Comparison of ENCODE assay signal across 18 mouse cellular contexts in genomic region chr11:61225511-61225910, GRCm38 (mm10). TPM values are rescaled to one million over a fixed set of nuclear protein-coding genes. Genes with fewer than 3 reads are reported as not detected.
A peak's percentile ranks its signal among the peaks of the same experiment; 100 is the strongest.
DNase-seq lines count a peak whose midpoint lies in the region; ATAC-seq and TF ChIP-seq lines count a peak whose summit lies in the region.
"Had no signal": no experiment of that assay in that cellular context is flagged by ENCODE, and none has a peak within 500 bp of the region (broad histone marks: within the 10 kb centered on the region; RNA-seq: fewer than 3 reads in every experiment).

No protein-coding gene starts in this region.

- no peaks in the 10 kb centered on the region for H3K27me3 ChIP-seq in forebrain, embryonic 13.5 days
- no peaks in the 10 kb centered on the region for H3K27me3 ChIP-seq in forebrain, embryonic 10.5 days (ENCODE audit: poor library complexity, severe bottlenecking)
- H3K27me3 ChIP-seq: limb, embryonic 15.5 days; stomach, embryonic 15.5 days had no signal

- peak overlapping the region; percentile 17; the same call in 1 of the 2 replicates for H3K27ac ChIP-seq in forebrain, embryonic 13.5 days
- no peak overlapping the region for H3K27ac ChIP-seq in forebrain, embryonic 10.5 days
- H3K27ac ChIP-seq in layer of hippocampus, adult 2 months, result peak overlapping the region; percentile 33; the same call in 1 of the 2 replicates
- H3K27ac ChIP-seq: hindbrain, embryonic 14.5 days; limb, embryonic 15.5 days; stomach, embryonic 15.5 days had no signal

- H3K36me3 ChIP-seq in forebrain, embryonic 13.5 days (ENCODE audit: poor library complexity, severe bottlenecking), result no peaks in the 10 kb centered on the region
- H3K36me3 ChIP-seq in forebrain, embryonic 10.5 days (replicated peaks), result no peaks in the 10 kb centered on the region
- H3K36me3 ChIP-seq: G1E; limb, embryonic 15.5 days; stomach, embryonic 15.5 days had no signal

- ATAC-seq in forebrain, embryonic 13.5 days, result no peak
- ATAC-seq in granulocyte monocyte progenitor cell, adult 5-6 weeks (replicated peaks; ENCODE audit: poor library complexity, severe bottlenecking), result 0 out of 2 replicates have a peak, but pooled peaks have one; percentile 40
- ATAC-seq in erythroblast, adult 5-6 weeks (replicated peaks; ENCODE audit: low FRiP score, poor library complexity, severe bottlenecking), result no peak

- H3K4me3 ChIP-seq in forebrain, embryonic 13.5 days, result no peak overlapping the region
- H3K4me3 ChIP-seq in forebrain, embryonic 10.5 days, result no peak overlapping the region
- no peak overlapping the region for H3K4me3 ChIP-seq in layer of hippocampus, adult 2 months
- H3K4me3 ChIP-seq: limb, embryonic 15.5 days; stomach, embryonic 15.5 days had no signal

- H3K4me1 ChIP-seq in forebrain, embryonic 13.5 days, result no peaks in the 10 kb centered on the region
- H3K4me1 ChIP-seq in forebrain, embryonic 10.5 days, result no peaks in the 10 kb centered on the region

- H3K9me3 ChIP-seq in forebrain, embryonic 13.5 days (replicated peaks), result no peaks in the 10 kb centered on the region
- no peaks in the 10 kb centered on the region for H3K9me3 ChIP-seq in forebrain, embryonic 10.5 days
- H3K9me3 ChIP-seq: G1E; limb, embryonic 15.5 days; stomach, embryonic 15.5 days had no signal

- no peak overlapping the region for H3K4me2 ChIP-seq in forebrain, embryonic 13.5 days
- H3K4me2 ChIP-seq: hindbrain, embryonic 14.5 days; limb, embryonic 15.5 days; stomach, embryonic 15.5 days had no signal

- 83% methylated on average over 4 of the region's 4 CpGs for WGBS in forebrain, embryonic 13.5 days
- 78% methylated on average over 4 of the region's 4 CpGs for WGBS in forebrain, embryonic 10.5 days

- H3K9ac ChIP-seq in forebrain, embryonic 13.5 days, result no peak overlapping the region
- H3K9ac ChIP-seq: hindbrain, embryonic 14.5 days; limb, embryonic 15.5 days; stomach, embryonic 15.5 days had no signal

- no peak for DNase-seq in forebrain, embryonic 10.5 days (ENCODE audit: extremely low spot score, low spot score)
- DNase-seq in layer of hippocampus, adult 2 months (ENCODE audit: low spot score in 2 of 2), result no peak
- DNase-seq in layer of hippocampus, adult 8-10 months (ENCODE audit: low spot score in 2 of 2), result no peak
- peak; percentile 38 to 44 for DNase-seq in B cell, adult 2 months
- no peak for DNase-seq in thymus, postnatal 14 days
- DNase-seq: adrenal gland, postnatal 36 days; kidney, adult 11 months; kidney, postnatal 10 days; thymus, postnatal 25 days had no signal

- no peak for TF ChIP-seq CTCF in layer of hippocampus, adult 2 months (conservative IDR thresholded peaks at IDR 0.05)

RNA-seq across cellular contexts. Expression of gene Aldh3a1, which starts 18.2 kb away (rescaled TPM):
- not detected in 2 replicates for polyA plus RNA-seq in forebrain, embryonic 13.5 days (2015; fragmentation: Nextera tagmentation; extraction: Ambion mirVana)
- not detected in 2 replicates for polyA plus RNA-seq in forebrain, embryonic 10.5 days (2016; fragmentation: Nextera tagmentation; extraction: Ambion mirVana)
- total RNA-seq in layer of hippocampus, adult 2 months (2021), result 1 to 10 TPM in 1 of 2 experiments, under 1 TPM in 1; 0.49 to 1.3 TPM
- total RNA-seq in layer of hippocampus, adult 8-10 months (2022), result 1 to 10 TPM in 3 of 4 experiments, under 1 TPM in 1; 0.72 to 2.1 (median 1.5) TPM
- total RNA-seq in granulocyte monocyte progenitor cell, adult 5-6 weeks (2014; fragmentation: Nextera tagmentation), result not detected in 2 replicates
- total RNA-seq in granulocyte monocyte progenitor cell, adult 5-6 weeks (2017), result not detected in 2 replicates
- total RNA-seq in erythroblast, adult 5-6 weeks (2015; ENCODE audit: low replicate concordance), result not detected in 2 replicates
- total RNA-seq in erythroblast, adult 5-6 weeks (2017; ENCODE audit: low replicate concordance), result not detected in 2 replicates
- total RNA-seq: megakaryocyte progenitor cell, adult 5-6 weeks had no signal
- polyA plus RNA-seq: embryonic facial prominence, embryonic 11.5 days; G1E; hindbrain, embryonic 14.5 days had no signal

RNA-seq across cellular contexts. Expression of gene Aldh3a2, which starts 41.8 kb away (rescaled TPM):
- polyA plus RNA-seq in forebrain, embryonic 13.5 days (2015; fragmentation: Nextera tagmentation; extraction: Ambion mirVana), result 20.4 and 21.0 TPM in 2 replicates
- polyA plus RNA-seq in forebrain, embryonic 10.5 days (2016; fragmentation: Nextera tagmentation; extraction: Ambion mirVana), result 19.3 and 19.4 TPM in 2 replicates
- total RNA-seq in layer of hippocampus, adult 2 months (2021), result 10 to 100 TPM; 58.1 to 58.9 TPM
- 10 to 100 TPM; 60.4 to 66.4 (median 61.1) TPM for total RNA-seq in layer of hippocampus, adult 8-10 months (2022)
- 18.5 and 20.9 TPM in 2 replicates for total RNA-seq in granulocyte monocyte progenitor cell, adult 5-6 weeks (2014; fragmentation: Nextera tagmentation)
- total RNA-seq in granulocyte monocyte progenitor cell, adult 5-6 weeks (2017), result 22.3 and 27.3 TPM in 2 replicates
- 14.6 and 20.5 TPM in 2 replicates for total RNA-seq in erythroblast, adult 5-6 weeks (2015; ENCODE audit: low replicate concordance)
- 5.0 and 20.4 TPM in 2 replicates for total RNA-seq in erythroblast, adult 5-6 weeks (2017; ENCODE audit: low replicate concordance)

RNA-seq across cellular contexts. Expression of gene Usp22, which starts 50.7 kb away (rescaled TPM):
- polyA plus RNA-seq in forebrain, embryonic 13.5 days (2015; fragmentation: Nextera tagmentation; extraction: Ambion mirVana), result 272 and 304 TPM in 2 replicates
- polyA plus RNA-seq in forebrain, embryonic 10.5 days (2016; fragmentation: Nextera tagmentation; extraction: Ambion mirVana), result 177 and 178 TPM in 2 replicates
- total RNA-seq in layer of hippocampus, adult 2 months (2021), result 100 to 1,000 TPM; 216 to 235 TPM
- 100 to 1,000 TPM; 195 to 218 (median 201) TPM for total RNA-seq in layer of hippocampus, adult 8-10 months (2022)
- total RNA-seq in granulocyte monocyte progenitor cell, adult 5-6 weeks (2014; fragmentation: Nextera tagmentation), result 23.3 and 34.2 TPM in 2 replicates
- total RNA-seq in granulocyte monocyte progenitor cell, adult 5-6 weeks (2017), result 52.4 and 63.5 TPM in 2 replicates
- 6.5 and 7.7 TPM in 2 replicates for total RNA-seq in erythroblast, adult 5-6 weeks (2015; ENCODE audit: low replicate concordance)
- 14.6 and 18.0 TPM in 2 replicates for total RNA-seq in erythroblast, adult 5-6 weeks (2017; ENCODE audit: low replicate concordance)

Comparison
In these comparisons a context has a peak if more than half of its experiments do, and no peak if none do; other contexts are left out.
1. DNase-seq: peak in B cell, adult 2 months (2 of 2); none in forebrain, embryonic 10.5 days (single experiment), layer of hippocampus, adult 2 months (0 of 2), layer of hippocampus, adult 8-10 months (0 of 2) and thymus, postnatal 14 days (single experiment).